In the genomic region with DNA sequence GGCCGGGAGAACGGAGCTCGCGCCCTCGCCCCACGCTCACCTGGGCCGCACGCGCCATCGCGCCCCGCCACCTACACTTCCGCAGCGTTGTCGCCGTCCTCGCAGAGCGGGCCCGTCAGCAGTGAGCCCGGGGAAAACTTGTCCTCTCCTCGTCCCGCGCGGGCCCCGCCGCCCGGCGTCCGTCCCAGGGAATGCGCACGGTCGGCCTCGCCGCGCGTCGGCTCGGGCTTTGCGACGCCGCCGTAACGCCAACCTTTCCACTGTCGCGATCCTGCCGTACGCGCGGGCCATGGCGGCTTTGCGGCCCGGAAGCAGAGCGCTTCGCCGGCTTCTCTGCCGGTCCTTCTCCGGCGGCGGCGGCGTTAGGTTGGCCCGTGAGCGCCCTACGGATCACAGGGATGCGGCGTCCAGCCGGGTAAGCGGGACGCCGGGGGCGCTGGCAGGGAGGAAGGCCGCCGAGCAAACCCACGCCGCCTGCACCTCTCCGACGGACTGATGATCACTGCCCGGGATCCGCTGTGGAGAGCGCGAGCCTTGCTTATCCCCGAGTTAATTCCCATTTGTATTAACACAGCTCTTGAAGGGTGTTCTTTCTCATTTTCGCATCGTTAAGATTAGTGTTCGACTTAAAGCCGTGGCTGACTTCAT, we compare ENCODE assay signal across 8 mouse cellular contexts. TPM values are rescaled to one million over a fixed set of nuclear protein-coding genes. Genes with fewer than 3 reads are reported as not detected.
A peak's percentile ranks its signal among the peaks of the same experiment; 100 is the strongest.
DNase-seq lines count a peak whose midpoint lies in the region; ATAC-seq lines count a peak whose summit lies in the region.

A gene (minus strand): TSS at position 254 of the 648 bp plus-strand sequence.
A gene (plus strand): TSS at position 258 of the 648 bp plus-strand sequence.

- H3K4me2 ChIP-seq in hindbrain, embryonic 13.5 days, result peak within 1 kb of the TSS; percentile 86

- no peaks in the 10 kb centered on the region for H3K27me3 ChIP-seq in hindbrain, embryonic 13.5 days

- H3K4me3 ChIP-seq in hindbrain, embryonic 13.5 days, result peak within 1 kb of the TSS; percentile 100

- H3K9ac ChIP-seq in hindbrain, embryonic 13.5 days, result peak within 1 kb of the TSS; percentile 98

- peak; percentile 94 for ATAC-seq in hindbrain, embryonic 13.5 days (ENCODE audit: low FRiP score)

- peaks cover 31% of the 10 kb centered on the region for H3K4me1 ChIP-seq in hindbrain, embryonic 13.5 days (replicated peaks)

- DNase-seq in WW6 (ENCODE audit: low read depth, low spot score), result peak; percentile 72
- peak; percentile 96 to 97 for DNase-seq in cerebellum, postnatal 25 days
- DNase-seq in frontal cortex, postnatal 25 days (ENCODE audit: low spot score in 2 of 2), result peak; percentile 83 to 87
- DNase-seq in layer of hippocampus, postnatal 36 days, result peak; percentile 92 to 93
- peak; percentile 92 for DNase-seq in lung, postnatal 36 days
- peak; percentile 93 for DNase-seq in retina, embryonic 14.5 days (ENCODE audit: low spot score)
- DNase-seq in thymus, postnatal 36 days, result peak; percentile 93 to 95

- WGBS in hindbrain, embryonic 13.5 days, result under 1% methylated on average over 84 of the region's 86 CpGs

- H3K36me3 ChIP-seq in hindbrain, embryonic 13.5 days, result peaks cover 40% of the 10 kb centered on the region

- H3K9me3 ChIP-seq in hindbrain, embryonic 13.5 days, result no peaks in the 10 kb centered on the region

- peak within 1 kb of the TSS; percentile 92 for H3K27ac ChIP-seq in hindbrain, embryonic 13.5 days

RNA-seq across cellular contexts. Expression of the first gene that starts in this region (rescaled TPM):
- 65.3 and 67.9 TPM in 2 replicates for polyA plus RNA-seq in hindbrain, embryonic 13.5 days (2015; fragmentation: Nextera tagmentation; extraction: Ambion mirVana)
- total RNA-seq in layer of hippocampus, postnatal 36 days (2021), result 10 to 100 TPM; 50.1 to 51.3 TPM

RNA-seq across cellular contexts. Expression of the second gene that starts in this region (rescaled TPM):
- 55.1 and 62.1 TPM in 2 replicates for polyA plus RNA-seq in hindbrain, embryonic 13.5 days (2015; fragmentation: Nextera tagmentation; extraction: Ambion mirVana)
- total RNA-seq in layer of hippocampus, postnatal 36 days (2021), result 10 to 100 TPM; 35.7 to 37.9 TPM

Comparison
In these comparisons a context has a peak if more than half of its experiments do, and no peak if none do; other contexts are left out.
1. Peak in every context shown above with its lines: DNase-seq, ATAC-seq, H3K4me3 ChIP-seq and H3K27ac ChIP-seq.